Mouse (Mus musculus) olfactory bulb, adult 2 months (tissue): Measurements from ENCODE around the gene Specc1l.

Experiments
- CTCF ChIP-seq: fragments of 200-500 bp; IDR thresholded peaks from 2 replicates; pipeline ENCODE4 v1.5.1; 2012; ENCODE audit warnings: low read depth, mild to moderate bottlenecking, low read length, moderate library complexity; ENCODE audit not compliant: insufficient read depth
- POLR2A ChIP-seq: fragments of 200-500 bp; IDR thresholded peaks from 2 replicates; pipeline ENCODE4 v1.6.1; 2012; ENCODE audit warnings: mild to moderate bottlenecking, low read depth, low read length, moderate library complexity; ENCODE audit not compliant: insufficient read depth

DNA sequence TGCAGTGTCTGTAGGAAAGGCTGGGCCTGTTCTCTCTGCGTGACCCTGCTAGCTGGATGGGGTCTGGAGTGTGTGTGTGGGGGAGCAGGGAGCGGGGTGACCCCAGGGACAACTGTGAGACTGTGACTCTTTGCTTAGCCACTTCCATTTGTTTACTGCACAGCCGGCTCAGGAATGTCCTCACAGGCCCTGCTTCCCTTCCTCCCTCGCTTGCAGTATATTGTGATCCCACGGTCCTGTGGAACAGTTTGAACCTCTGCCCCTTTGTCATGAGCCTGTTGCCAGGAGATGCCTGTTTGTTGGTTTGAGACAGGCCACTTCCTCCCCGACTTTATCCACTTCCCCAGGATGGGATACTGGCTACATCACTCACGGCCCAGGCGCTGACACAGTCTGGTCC is 35.4 kb upstream of the Specc1l start:
- TF ChIP-seq CTCF: no peak
- TF ChIP-seq POLR2A: no peak
